Mouse (Mus musculus) cortical plate, adult 2 months (tissue): Measurements from ENCODE around the gene Bbs9. TPM values are rescaled to one million over a fixed set of nuclear protein-coding genes. Genes with fewer than 3 reads are reported as not detected.

Source experiments
- H3K27ac ChIP-seq: fragments of 200-500 bp; 2 replicates; pipeline ENCODE4 v1.5.1; 2012; ENCODE audit warnings: low read length, control low read depth, inconsistent platforms; ENCODE audit not compliant: insufficient read depth
- H3K4me1 ChIP-seq: fragments of 200-500 bp; 2 replicates; pipeline ENCODE4 v1.6.1; 2011; ENCODE audit warnings: low read length; ENCODE audit not compliant: control insufficient read depth, insufficient read depth
- H3K4me3 ChIP-seq: fragments of 200-500 bp; 2 replicates; pipeline ENCODE4 v1.5.1; 2011; ENCODE audit warnings: mild to moderate bottlenecking, low read length, control low read depth; ENCODE audit not compliant: insufficient read depth
- CTCF ChIP-seq: fragments of 200-500 bp; IDR thresholded peaks from 2 replicates; pipeline ENCODE4 v1.5.1; 2011; ENCODE audit warnings: mild to moderate bottlenecking, control low read depth, low read length; ENCODE audit not compliant: insufficient read depth; ENCODE audit errors: extremely low read depth
- POLR2A ChIP-seq: fragments of 200-500 bp; IDR thresholded peaks from 2 replicates; pipeline ENCODE4 v1.6.1; 2011; ENCODE audit warnings: mild to moderate bottlenecking, low read length, control low read depth; ENCODE audit not compliant: insufficient read depth; ENCODE audit errors: extremely low read depth
- polyA plus RNA-seq: library from polyadenylated mRNA; depleted of rRNA; stranded (reverse); fragments of >200 nt; gene quantifications from 2 replicates; pipeline ENCODE4 v1.2.3, GENCODE M21; 2012

Gene Bbs9
- polyA plus RNA-seq, 1 experiment, result 17.9 TPM

- no peak for TF ChIP-seq CTCF
- Histone ChIP-seq H3K27ac (no peak overlapping the region), H3K4me3 (no peak overlapping the region)
Measured at GRCm38 (mm10) chr9:22738861-22739260, 263.3 kb downstream of the Bbs9 start.

DNA sequence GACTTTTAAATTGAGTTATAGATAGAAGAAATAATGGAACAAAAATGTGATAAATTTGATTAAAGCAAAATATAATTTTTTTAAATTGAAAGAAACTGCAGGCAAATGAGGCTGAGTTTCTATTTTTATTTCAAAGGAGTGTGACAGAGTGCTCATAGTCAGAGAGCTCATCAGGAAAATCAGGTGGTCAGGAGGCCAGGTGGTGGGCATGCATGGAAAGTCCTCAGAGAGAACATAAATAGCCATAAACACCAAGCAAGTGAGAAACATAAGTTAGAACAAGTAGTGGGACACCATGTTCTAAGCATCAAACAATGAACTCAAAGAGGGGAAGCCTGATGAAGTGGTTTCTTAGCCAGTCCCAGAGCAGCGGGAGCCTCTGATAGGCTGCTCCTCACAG lies 266.5 kb downstream of the Bbs9 start:
- Histone ChIP-seq H3K27ac (no peak overlapping the region), H3K4me3 (no peak overlapping the region), H3K4me1 (no peaks in the 10 kb centered on the region)
- no peak for TF ChIP-seq POLR2A
- TF ChIP-seq CTCF, result no peak

More at GRCm38 (mm10) chr9:22738861-22739260, 263.3 kb downstream of the Bbs9 start:
- no peaks in the 10 kb centered on the region; the same call in 1 of the 2 replicates for H3K4me1 ChIP-seq

DNA sequence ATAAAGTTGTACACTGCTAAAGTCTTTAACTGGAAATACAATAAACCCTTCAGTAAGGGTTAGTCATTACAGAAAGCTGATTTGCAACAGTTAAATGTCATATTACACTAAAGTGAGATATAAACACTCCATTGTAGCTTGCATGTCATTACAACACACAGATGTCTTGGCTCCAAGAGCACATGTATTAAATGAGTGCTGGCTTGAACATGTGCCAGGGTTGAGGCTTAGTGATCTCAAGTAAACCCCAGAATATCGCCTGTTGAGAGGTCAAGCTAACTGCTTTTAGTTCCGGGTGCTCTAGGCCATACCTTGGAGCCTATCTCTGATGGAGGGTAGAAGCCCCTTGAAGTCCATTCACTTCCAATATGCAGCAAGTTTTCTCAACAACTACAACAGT lies 273.1 kb downstream of the Bbs9 start:
- TF ChIP-seq POLR2A (no peak), CTCF (no peak)
- Histone ChIP-seq H3K4me1 (no peaks in the 10 kb centered on the region), H3K27ac (no peak overlapping the region), H3K4me3 (no peak overlapping the region)

DNA sequence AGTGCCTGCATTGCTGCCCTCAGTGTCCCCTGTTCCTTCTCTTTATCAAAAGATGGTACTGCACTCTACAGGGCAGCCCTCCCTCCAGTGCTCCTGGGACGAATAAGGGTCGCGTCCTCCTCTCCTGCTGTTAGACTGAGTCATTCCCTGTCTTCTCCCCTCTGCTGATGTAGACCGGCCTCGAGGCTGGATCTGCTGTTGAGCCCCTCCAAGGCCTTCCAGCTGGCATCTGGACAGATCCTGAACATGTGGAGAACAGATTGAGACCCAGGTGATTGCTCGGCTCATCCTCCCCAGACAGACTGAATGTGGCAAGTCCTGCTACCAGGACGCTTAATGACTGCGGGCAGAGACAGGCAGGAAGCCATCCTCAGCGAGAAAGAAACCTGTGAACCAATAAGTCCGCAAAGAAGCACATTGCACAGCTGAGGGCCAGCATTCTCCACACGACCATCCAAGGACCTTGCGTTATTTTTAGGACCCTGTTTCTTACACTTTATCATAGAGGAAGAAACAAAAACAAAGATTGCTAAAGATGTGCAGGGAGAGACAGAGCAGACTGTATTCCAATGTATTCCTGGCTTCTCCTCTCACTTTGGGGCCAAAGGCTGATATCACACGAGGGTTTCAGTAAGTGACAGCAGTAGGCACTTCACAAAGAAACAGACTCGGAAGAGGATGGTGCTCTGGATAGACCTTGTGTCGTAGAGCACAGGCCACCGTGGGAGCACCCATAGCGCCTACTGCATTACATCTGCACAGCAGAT lies 275.4 kb downstream of the Bbs9 start:
- H3K4me3 ChIP-seq, result no peak overlapping the region
- no peaks in the 10 kb centered on the region for H3K4me1 ChIP-seq
- TF ChIP-seq CTCF, result no peak
- no peak overlapping the region for H3K27ac ChIP-seq

DNA sequence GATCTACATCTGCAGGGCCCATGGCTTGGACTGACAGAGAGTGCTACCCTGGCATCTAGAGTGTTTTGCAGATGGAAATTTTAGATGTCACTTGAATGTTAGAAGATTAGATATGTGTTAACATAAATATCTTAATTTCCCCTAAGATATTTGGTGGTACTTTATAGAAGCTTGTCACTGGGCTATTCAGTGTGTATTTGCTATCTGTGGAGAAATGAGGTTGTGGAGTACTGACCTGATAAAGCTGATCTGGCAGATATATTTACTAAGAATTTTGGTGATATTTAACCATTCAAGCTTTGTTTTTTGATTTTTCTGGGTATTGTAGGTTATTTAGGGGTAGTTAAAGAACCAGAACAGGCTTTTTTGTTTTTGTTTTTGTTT lies 276.0 kb downstream of the Bbs9 start:
- Histone ChIP-seq H3K27ac (no peak overlapping the region), H3K4me3 (no peak overlapping the region)
- TF ChIP-seq CTCF (no peak), POLR2A (no peak)

DNA sequence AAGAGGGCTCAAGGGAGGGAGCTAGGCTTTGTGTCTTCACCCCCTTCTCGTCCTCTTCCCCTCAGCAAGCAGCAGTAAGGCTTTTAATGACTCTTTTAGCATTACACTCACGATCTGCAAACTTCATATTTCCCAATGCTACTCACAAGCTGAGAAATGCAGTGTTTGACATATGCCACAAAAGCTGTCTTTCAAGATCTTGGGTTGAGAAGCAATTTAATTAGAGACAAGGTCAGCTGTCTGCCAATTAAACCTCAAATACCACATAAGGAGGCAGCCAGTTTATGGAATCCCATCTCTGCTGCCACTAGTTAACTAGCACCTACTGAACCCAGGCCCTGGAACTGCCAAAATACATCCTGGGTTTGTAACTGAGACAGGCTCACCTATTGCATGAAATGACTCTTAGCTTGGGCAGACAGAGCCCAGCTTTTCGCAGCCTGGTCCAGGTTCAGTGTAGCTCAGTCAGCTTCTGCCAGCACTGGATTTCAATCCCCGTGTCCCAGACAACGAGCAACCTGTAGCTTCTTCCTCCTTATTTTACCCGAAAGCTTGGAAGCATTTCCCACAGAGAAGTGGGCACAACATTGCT lies 278.7 kb downstream of the Bbs9 start:
- Histone ChIP-seq H3K27ac (no peak overlapping the region), H3K4me3 (no peak overlapping the region), H3K4me1 (no peaks in the 10 kb centered on the region)
- TF ChIP-seq POLR2A, result no peak
- TF ChIP-seq CTCF, result no peak

More for the DNA sequence above, 276.0 kb downstream of the Bbs9 start:
- H3K4me1 ChIP-seq, result no peaks in the 10 kb centered on the region

- H3K27ac ChIP-seq, result no peak overlapping the region
- TF ChIP-seq POLR2A (no peak), CTCF (no peak)
Measured at GRCm38 (mm10) chr9:22758487-22758886, 283.0 kb downstream of the Bbs9 start.

GRCm38 (mm10) chr9:22759241-22759640 lies 283.7 kb downstream of the Bbs9 start:
- H3K4me3 ChIP-seq, result no peak overlapping the region
- no peaks in the 10 kb centered on the region for H3K4me1 ChIP-seq
- H3K27ac ChIP-seq, result no peak overlapping the region
- no peak for TF ChIP-seq POLR2A

More at GRCm38 (mm10) chr9:22758487-22758886, 283.0 kb downstream of the Bbs9 start:
- H3K4me1 ChIP-seq, result no peaks in the 10 kb centered on the region
- H3K4me3 ChIP-seq, result no peak overlapping the region

- no peaks in the 10 kb centered on the region for H3K4me1 ChIP-seq
- H3K4me3 ChIP-seq, result no peak overlapping the region
- TF ChIP-seq CTCF (no peak), POLR2A (no peak)
- no peak overlapping the region for H3K27ac ChIP-seq
Measured at GRCm38 (mm10) chr9:22760376-22760775, 284.9 kb downstream of the Bbs9 start.

DNA sequence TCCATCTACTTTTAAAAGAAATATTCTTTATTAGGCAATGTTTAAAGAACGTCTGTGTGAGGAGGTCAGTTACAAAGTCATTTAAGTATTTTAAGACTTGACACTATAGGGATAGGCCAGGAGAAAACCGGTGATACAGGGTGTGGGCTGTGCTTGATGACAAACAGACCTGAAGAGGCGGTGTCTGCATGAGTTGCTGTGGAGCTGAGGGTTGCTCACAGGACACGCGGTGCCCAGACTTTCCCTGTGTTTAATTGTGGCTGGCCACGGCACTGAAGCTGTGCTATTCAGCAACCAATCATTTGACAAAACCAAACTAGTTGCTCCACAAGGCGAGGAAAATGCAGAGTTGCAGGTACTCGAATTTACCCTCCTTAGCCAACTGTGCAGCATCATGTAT lies 286.0 kb downstream of the Bbs9 start:
- no peaks in the 10 kb centered on the region for H3K4me1 ChIP-seq
- H3K27ac ChIP-seq, result no peak overlapping the region
- TF ChIP-seq CTCF (no peak), POLR2A (no peak)
- H3K4me3 ChIP-seq, result no peak overlapping the region
